Mouse (Mus musculus): ENCODE results near the gene Lsamp.

- TF ChIP-seq CTCF (IDR thresholded peaks at IDR 0.05) (no peak), EP300 (IDR thresholded peaks at IDR 0.05) (no peak)
Measured at GRCm38 (mm10) chr16:41565233-41565632, 1581.1 kb downstream of the Lsamp start.
